Mouse (Mus musculus) midbrain, embryonic 11.5 days (tissue): ENCODE data around the gene Hist1h3g. TPM values are rescaled to one million over a fixed set of nuclear protein-coding genes. Genes with fewer than 3 reads are reported as not detected.
"Not testable (repeated sequence)": the region's sequence is repeated elsewhere in the genome, so short reads cannot be mapped to it uniquely, and the experiment has no call there.

Experiments used
- ATAC-seq: fragments of 200-750 bp; cut with Nextera tagmentation; 2 replicates; pipeline ENCODE4 v1.8.0; 2017; ENCODE audit warnings: moderate TSS enrichment, moderate library complexity; ENCODE audit not compliant: low FRiP score
- DNase-seq: peaks from one replicate; pipeline ENCODE4 v3.0.0; 2015; ENCODE audit warnings: low spot score; ENCODE audit errors: missing footprints
- H3K27ac ChIP-seq: fragments of 300-500 bp; sonication (generic); 2 replicates; pipeline ENCODE4 v1.5.1; 2014; ENCODE audit warnings: low read depth, low read length
- H3K27me3 ChIP-seq: fragments of 300-500 bp; sonication (generic); 2 replicates; pipeline ENCODE4 v1.6.1; 2014; ENCODE audit warnings: mild to moderate bottlenecking, low read length, moderate library complexity, mixed read lengths; ENCODE audit not compliant: control insufficient read depth, insufficient read depth
- H3K36me3 ChIP-seq: fragments of 300-500 bp; sonication (generic); 2 replicates; pipeline ENCODE4 v1.6.1; 2014; ENCODE audit warnings: mild to moderate bottlenecking, low read length, moderate library complexity, mixed read lengths; ENCODE audit not compliant: control insufficient read depth, insufficient read depth
- H3K4me1 ChIP-seq: fragments of 300-500 bp; sonication (generic); 2 replicates; pipeline ENCODE4 v1.6.1; 2014; ENCODE audit warnings: low read length; ENCODE audit not compliant: control insufficient read depth, insufficient read depth
- H3K4me2 ChIP-seq: fragments of 300-500 bp; sonication (generic); 2 replicates; pipeline ENCODE4 v1.6.1; 2014; ENCODE audit warnings: mild to moderate bottlenecking, moderate library complexity
- H3K4me3 ChIP-seq: fragments of 300-500 bp; sonication (generic); 2 replicates; pipeline ENCODE4 v1.5.1; 2014; ENCODE audit warnings: low read depth, low read length
- H3K9ac ChIP-seq: fragments of 300-500 bp; sonication (generic); 2 replicates; pipeline ENCODE4 v1.6.1; 2014; ENCODE audit warnings: low read length
- H3K9me3 ChIP-seq: fragments of 300-500 bp; sonication (generic); 2 replicates; pipeline ENCODE4 v1.6.1; 2016; ENCODE audit warnings: low read length; ENCODE audit not compliant: control insufficient read depth
- WGBS: fragments of 180-500 bp; shearing (Covaris S2); extraction: QIAGEN DNeasy Blood & Tissue Kit; methylation state at CpG from one replicate; pipeline ENCODE4 v1.1.7; 2014; 5-methylcytosine and 5-hydroxymethylcytosine counted together
- polyA plus RNA-seq: library from polyadenylated mRNA; unstranded; fragments of >200 nt; fragmentation: Nextera tagmentation; extraction: Ambion mirVana; gene quantifications from 2 replicates; pipeline ENCODE4 v1.2.1, GENCODE M21; 2014

Hist1h3g gene
- 4.0 and 4.8 TPM in 2 replicates for polyA plus RNA-seq

- WGBS = under 1% methylated on average over 48 of the region's 62 CpGs
- H3K36me3 ChIP-seq, H3K9me3 ChIP-seq, H3K27me3 ChIP-seq: not testable (repeated sequence)
- H3K27ac ChIP-seq = peak within 1 kb of the TSS; percentile 98
- H3K9ac ChIP-seq = peak within 1 kb of the TSS; percentile 69
- DNase-seq (peak; percentile 98), ATAC-seq (peak; percentile 92)
- H3K4me3 ChIP-seq = peak within 1 kb of the TSS; percentile 48
- peak within 1 kb of the TSS; percentile 45 for H3K4me2 ChIP-seq
- peaks cover 16% of the 10 kb centered on the region for H3K4me1 ChIP-seq
These were observed at the start of gene Hist1h3g for GRCm38 (mm10) chr13:23535137-23536075. Hist1h3g (plus strand) TSS chr13:23535422.

DNA sequence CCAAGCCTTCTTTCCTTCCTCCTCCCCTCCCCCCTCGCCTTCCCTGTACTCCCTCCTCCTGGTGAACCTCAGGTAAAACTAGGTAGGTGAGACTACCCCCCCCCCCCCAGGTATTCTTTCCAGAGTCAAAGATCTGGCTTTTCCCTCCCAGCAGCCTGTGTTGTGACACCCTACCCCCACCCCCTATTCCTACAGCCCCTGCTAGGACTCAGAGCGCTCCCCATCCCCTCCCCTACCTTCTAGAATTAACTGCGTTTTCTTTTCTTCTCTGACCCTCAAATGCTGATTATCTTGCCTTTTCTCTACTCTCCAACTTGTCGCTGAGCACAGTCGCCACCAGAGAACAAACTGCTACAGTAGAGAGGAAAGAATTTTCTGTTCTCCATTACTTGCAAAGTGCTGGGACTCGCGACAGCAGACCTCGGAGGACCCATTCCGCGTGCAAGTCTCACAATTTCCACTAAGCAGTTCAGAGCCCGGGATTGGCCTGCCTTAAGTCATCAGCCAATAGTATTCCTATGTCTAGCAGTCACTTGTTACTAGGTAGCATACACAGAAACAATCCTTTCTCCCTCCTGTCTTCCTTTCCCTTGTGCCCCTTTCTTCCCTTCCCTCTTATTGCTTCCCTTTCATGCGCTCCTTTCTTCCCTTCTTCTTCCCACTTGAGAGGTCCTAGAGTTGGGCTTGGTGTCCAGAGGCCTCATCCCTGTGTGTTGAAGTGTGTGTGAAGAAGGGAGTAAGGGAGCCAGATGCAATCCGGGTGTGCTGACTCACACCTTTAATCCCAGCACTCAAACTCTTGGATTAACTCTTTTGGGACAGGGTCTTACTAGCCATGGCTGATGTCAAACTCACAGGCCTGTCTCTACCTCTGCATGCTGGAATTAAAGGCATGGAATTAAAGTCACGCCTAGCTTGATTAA, 46.6 kb upstream of the Hist1h3g start, which contains the start of gene Btn2a2:
TSS of gene Btn2a2 (minus strand) at position 458 of the 923 bp plus-strand sequence.
- Histone ChIP-seq H3K27me3 (no peaks in the 10 kb centered on the region), H3K4me2 (peak within 1 kb of the TSS; percentile 39), H3K27ac (no peak within 1 kb of the TSS), H3K4me3 (peak within 1 kb of the TSS; percentile 16), H3K9me3 (no peaks in the 10 kb centered on the region), H3K4me1 (peaks cover 10% of the 10 kb centered on the region), H3K36me3 (no peaks in the 10 kb centered on the region), H3K9ac (no peak within 1 kb of the TSS)
- ATAC-seq = peak; percentile 89
- DNase-seq = peak; percentile 93
- 2% methylated on average over 13 of the region's 14 CpGs for WGBS

- WGBS = 83% methylated on average over 1 of the region's 1 CpGs
- DNase-seq = no peak
- H3K9ac ChIP-seq = no peak overlapping the region
- H3K9me3 ChIP-seq = no peaks in the 10 kb centered on the region
- H3K4me2 ChIP-seq = no peak overlapping the region
- H3K4me3 ChIP-seq = no peak overlapping the region
- no peaks in the 10 kb centered on the region for H3K36me3 ChIP-seq
- no peak overlapping the region for H3K27ac ChIP-seq
- H3K27me3 ChIP-seq = no peaks in the 10 kb centered on the region
- ATAC-seq = no peak
- H3K4me1 ChIP-seq = peaks cover 10% of the 10 kb centered on the region
These were observed 44.4 kb upstream of the Hist1h3g start for GRCm38 (mm10) chr13:23490863-23491262.

GRCm38 (mm10) chr13:23491263-23491662, 44.0 kb upstream of the Hist1h3g start:
- 21% methylated on average over 1 of the region's 1 CpGs for WGBS
- no peaks in the 10 kb centered on the region for H3K27me3 ChIP-seq
- no peak overlapping the region for H3K27ac ChIP-seq
- ATAC-seq (no peak), DNase-seq (no peak)
- no peaks in the 10 kb centered on the region for H3K36me3 ChIP-seq
- H3K4me2 ChIP-seq = no peak overlapping the region
- H3K9ac ChIP-seq = no peak overlapping the region
- H3K9me3 ChIP-seq = no peaks in the 10 kb centered on the region
- peaks cover 10% of the 10 kb centered on the region for H3K4me1 ChIP-seq
- no peak overlapping the region for H3K4me3 ChIP-seq

DNA sequence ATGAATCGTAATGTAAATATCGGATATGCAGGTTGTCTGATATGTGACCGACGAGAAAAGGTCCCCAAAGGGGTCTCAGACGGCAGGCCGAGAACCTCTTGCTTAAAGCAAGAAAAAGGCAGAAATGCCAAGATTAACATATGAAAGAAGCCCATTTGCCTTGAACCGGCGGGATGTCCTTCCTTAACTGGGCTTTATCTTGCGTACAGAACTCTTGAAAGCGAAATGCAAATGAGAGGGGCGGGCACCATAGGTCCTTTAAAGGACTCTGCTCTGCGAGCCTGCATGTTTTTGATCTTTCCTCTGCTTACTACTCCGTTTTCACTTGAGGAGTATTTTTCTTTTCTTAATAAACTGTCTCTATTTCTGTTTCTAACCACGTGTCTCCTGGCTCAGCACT, 43.2 kb upstream of the Hist1h3g start:
- no peak overlapping the region for H3K9ac ChIP-seq
- DNase-seq = peak; percentile 86
- peak; percentile 53 for ATAC-seq

GRCm38 (mm10) chr13:23495526-23495925, 39.7 kb upstream of the Hist1h3g start:
- Histone ChIP-seq H3K36me3 (no peaks in the 10 kb centered on the region), H3K4me2 (no peak overlapping the region), H3K4me1 (peaks cover 7% of the 10 kb centered on the region), H3K9ac (no peak overlapping the region), H3K27me3 (no peaks in the 10 kb centered on the region), H3K9me3 (no peaks in the 10 kb centered on the region), H3K27ac (no peak overlapping the region), H3K4me3 (no peak overlapping the region)
- ATAC-seq = no peak
- 84% methylated on average over 6 of the region's 6 CpGs for WGBS
- DNase-seq = no peak

More for the DNA sequence above, 43.2 kb upstream of the Hist1h3g start:
- H3K9me3 ChIP-seq = no peaks in the 10 kb centered on the region
- no peaks in the 10 kb centered on the region for H3K36me3 ChIP-seq
- H3K27ac ChIP-seq = no peak overlapping the region
- WGBS = 4% methylated on average over 14 of the region's 14 CpGs
- H3K4me1 ChIP-seq = peaks cover 10% of the 10 kb centered on the region
- H3K27me3 ChIP-seq = no peaks in the 10 kb centered on the region
- H3K4me3 ChIP-seq = peak overlapping the region; percentile 15; the same call in 1 of the 2 replicates
- H3K4me2 ChIP-seq = peak overlapping the region; percentile 43

GRCm38 (mm10) chr13:23497656-23498321, 37.4 kb upstream of the Hist1h3g start:
- 1% methylated on average over 19 of the region's 19 CpGs for WGBS
- Histone ChIP-seq H3K9ac (no peak overlapping the region), H3K36me3 (no peaks in the 10 kb centered on the region), H3K27me3 (no peaks in the 10 kb centered on the region), H3K4me2 (peak overlapping the region; percentile 21), H3K4me3 (peak overlapping the region; percentile 7; the same call in 1 of the 2 replicates), H3K27ac (no peak overlapping the region), H3K4me1 (no peaks in the 10 kb centered on the region; the same call in 1 of the 2 replicates), H3K9me3 (no peaks in the 10 kb centered on the region)
- ATAC-seq (0 out of 2 replicates have a peak, but pooled peaks have one; percentile 28), DNase-seq (peak; percentile 97)

DNA sequence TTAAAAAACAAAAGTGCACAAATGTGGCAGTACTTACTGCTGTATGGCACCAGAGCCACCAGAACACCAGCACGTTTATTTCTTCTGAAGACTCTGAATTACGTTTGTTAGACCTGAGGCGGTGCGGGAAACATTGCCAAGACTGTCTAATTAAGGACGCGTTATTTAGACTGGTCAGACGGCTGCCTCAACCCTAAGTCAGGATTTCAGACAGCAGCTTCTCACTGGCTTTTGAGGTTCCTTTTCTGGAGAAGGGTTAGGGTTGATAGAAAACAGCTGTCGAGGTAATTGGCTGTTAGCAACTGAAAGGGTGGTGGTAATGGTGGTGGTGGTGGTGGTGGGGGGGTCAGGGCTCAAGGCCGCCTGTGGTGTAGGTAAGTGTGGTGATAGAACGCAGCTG, 36.6 kb upstream of the Hist1h3g start:
- H3K9ac ChIP-seq = no peak overlapping the region
- WGBS = 10% methylated on average over 10 of the region's 10 CpGs
- H3K27ac ChIP-seq = no peak overlapping the region
- 0 out of 2 replicates have a peak overlapping the region, but pooled peaks have one; percentile 5 for H3K4me3 ChIP-seq
- ATAC-seq (no peak), DNase-seq (peak; percentile 91)
- H3K4me2 ChIP-seq = peak overlapping the region; percentile 21
- H3K4me1 ChIP-seq = peaks cover 2% of the 10 kb centered on the region; the same call in 1 of the 2 replicates
- H3K9me3 ChIP-seq = no peaks in the 10 kb centered on the region
- H3K27me3 ChIP-seq = no peaks in the 10 kb centered on the region
- H3K36me3 ChIP-seq = no peaks in the 10 kb centered on the region
